Mouse (Mus musculus) CH12F3 (cell line): ENCODE results near the gene Cdk7.

Experiments used
- in situ Hi-C: fragments of 300-500 bp; cut with MboI; formaldehyde crosslinking; loops from 2 replicates; pipeline ENCODE4 v1.14.3; 2020; ENCODE audit warnings: low sequenced_read_pairs

The Cdk7 gene

DNA sequence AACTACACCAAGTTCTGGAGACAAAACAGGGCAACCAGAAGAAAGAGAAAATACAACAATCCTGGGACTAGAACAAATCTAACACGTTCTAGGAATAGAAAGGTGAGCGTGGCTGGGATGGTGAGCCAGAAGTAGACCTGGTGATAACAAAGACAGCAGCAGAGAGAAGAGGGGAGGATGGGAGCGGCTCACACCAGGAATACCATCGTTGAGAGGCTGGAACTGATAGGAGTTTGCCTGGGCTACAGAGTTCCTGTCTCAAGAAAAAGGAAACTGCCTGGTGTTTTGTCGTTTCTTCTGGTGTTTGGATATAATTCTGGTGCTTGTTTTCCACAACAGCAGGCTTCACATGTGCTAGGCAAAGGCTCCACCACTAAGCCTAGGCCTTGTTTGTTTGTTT, 2.7 kb downstream of the Cdk7 start:
- in situ Hi-C loops: no loop called here

DNA sequence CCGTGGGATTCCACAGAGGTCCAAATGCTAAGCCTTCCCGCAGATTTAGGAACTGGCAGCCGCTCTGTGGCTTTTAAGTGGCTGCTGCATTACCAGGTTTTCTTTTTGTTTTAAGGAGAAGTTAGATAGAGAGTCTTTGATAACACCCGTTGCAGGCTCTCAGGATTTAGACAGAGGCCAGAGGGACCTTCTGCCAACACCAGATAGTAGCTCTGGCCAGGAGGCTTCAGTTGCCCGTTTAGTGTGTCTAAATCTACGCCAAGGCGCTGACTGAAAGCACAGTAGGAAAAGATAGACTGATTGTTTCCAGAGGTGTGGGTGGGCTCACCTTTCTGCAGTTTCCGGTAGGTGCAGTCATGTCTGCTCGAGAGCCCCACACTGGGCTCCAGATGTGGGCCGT, 5.5 kb downstream of the Cdk7 start:
- in situ Hi-C loops: no loop called here

DNA sequence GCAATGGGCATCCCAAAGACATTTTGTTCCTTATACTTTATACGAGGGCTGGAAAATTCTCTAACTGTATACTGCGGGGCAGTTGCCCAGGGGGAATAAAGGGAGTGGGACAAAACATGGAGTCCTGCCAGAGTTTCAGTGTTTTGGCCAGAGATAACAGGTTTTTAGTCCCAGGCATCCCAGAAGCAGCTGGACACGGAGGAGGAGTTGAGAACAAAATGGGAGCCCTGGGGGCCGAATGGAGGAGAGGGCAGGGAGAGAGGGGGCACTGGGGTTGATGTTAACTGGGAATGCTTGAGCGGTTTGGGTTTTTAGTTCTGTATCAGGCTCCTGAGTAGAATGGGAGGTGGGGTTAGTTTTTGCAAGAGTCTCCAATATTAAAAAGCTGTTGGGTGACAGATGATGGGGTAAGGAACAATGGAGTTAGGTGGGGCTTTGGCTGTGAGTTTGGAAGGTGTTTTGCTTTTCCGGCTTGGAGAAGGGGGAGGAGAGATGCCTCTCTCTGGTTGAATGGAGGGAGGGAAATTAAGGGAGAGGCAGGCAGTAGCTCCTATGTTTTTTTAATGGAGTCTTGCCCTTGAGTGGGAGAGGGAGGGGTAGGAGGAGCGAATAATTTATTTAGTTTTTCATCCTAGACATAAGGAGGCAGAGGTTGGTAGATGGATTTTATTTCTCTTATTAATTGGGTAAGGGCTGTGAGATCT, 6.5 kb downstream of the Cdk7 start:
- in situ Hi-C loops: no loop called here

DNA sequence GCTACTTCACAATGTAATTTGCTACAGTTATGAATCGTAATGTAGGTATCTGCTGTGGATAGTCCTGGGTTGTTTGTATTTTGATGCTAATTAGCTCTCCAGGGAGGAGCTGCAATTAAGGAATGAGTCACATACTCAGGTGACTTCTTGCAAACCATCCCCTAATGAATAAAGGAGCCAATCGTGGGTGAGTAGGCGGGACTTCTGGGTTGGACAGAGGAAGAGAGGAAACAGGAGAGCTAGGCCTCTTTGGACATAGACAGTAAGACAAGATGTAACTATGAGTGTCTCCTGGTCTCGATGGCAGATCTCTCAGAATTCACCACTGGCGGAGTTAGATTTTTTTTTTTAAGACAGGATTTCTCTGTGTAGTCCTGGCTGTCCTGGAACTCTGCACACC, 9.1 kb downstream of the Cdk7 start:
- in situ Hi-C loops: no loop called here

DNA sequence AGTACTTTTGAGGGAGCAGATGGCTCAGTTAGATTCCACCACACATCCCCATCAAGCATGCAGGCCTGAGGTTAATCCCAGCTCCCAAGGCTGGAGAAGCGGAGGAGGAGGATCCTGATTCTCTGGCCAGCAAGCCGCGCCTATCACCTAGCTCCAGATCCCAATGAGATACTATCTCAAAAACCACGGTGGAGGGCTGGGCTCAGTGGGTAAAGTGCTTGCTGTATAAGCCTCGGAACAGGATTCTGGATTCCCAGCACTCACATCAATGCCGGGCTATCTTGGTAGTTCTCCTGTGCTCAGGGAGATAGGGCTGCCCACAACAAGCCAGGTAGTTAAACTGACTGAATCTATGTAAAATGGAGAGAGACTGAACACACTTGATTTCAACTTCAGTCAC, 15.3 kb downstream of the Cdk7 start:
- in situ Hi-C loops: no loop called here

DNA sequence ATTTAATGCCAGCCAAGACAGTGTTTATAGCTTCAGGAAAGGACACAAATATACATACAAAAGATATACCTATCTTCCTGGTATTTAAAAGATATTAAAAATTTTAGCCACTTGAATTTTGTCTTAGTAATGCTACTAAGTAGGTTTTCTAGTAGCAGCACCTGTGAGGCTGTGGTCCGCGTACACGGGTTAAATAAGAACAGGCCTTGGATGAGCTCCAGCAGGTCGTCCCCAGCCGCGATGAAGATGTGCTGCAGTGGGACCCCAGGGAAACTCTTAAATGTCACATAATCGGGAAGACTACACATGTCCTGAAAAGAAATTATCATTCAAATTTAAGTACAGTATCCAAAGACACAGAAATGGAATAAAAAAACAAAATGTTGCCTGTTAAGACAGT, 24.5 kb downstream of the Cdk7 start:
- in situ Hi-C loops: no loop called here

DNA sequence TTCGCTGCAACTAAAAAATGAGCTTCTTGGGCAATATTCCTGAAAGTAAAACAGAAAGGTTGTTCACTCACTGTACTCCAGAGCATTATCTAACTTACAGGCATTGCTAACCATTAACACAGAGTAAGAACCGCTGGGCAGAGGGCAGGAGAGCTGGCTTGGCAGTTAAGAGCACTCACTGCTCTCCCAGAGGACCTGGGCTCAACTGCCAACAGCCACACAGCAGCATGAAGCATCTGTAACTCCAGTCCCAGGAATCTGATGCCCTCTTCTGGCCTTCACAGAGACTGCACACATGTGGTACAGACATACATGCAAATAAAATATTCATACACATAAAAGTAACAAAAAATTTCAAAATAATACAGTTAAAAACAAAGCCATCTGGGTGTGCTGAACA, 27.3 kb downstream of the Cdk7 start:
- in situ Hi-C loops: no loop called here

DNA sequence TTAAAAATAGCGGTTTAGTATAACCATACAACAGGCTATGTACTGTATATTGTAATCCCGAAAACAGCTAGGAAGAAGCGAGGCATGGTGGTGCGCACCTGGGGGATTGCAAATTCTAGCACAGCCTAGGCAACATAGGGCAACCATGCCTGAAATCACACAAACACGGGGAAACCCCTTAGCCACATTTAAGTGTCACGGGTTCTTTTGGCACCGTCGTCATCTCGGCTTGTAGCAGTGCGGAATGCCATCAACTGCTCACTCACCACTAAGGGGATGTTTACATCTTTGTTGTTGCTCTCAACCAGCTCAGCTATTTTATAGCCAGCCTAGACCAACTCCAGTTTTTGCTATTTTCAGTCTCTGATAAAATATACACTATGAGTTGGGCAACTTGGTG, 31.9 kb downstream of the Cdk7 start:
- in situ Hi-C loops: no loop called here

DNA sequence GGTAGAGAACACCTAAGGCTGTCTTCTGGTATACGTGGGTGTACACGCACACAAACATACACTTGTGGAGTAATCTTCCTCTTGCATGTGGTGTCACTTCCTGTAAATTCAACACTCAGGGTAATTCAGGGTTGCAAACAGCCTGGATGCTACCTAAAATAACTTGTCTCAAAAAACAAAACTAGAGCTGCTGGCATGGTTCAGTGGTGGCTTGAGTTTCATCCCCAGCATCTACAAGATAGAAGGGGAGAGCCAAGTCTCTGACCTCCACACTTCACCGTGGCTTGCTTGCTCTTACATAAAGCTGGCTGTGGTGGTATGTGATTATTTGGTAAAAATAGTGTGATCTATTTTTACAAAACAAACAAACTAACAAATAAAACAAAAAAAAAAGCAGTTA, 33.2 kb downstream of the Cdk7 start:
- in situ Hi-C loops: no loop called here

DNA sequence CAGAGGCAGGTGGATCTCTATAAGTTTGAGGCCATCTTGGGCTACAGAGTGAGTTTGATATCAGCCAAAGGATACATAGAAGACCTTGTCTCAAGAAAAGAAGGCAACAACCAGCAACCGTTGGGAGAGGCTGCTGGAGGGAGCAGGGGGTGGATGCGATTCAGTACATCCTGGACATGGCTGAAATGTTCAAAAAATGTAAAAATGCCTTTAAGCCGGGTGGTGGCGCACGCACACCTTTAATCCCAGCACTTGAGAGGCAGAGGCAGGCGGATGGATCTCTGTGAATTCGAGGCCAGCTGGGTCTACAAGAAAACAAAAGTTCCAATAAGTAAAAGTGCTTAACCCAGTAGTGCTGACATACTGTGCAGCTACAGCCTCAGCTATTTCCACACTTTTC, 43.2 kb downstream of the Cdk7 start:
- in situ Hi-C loops: no loop called here

DNA sequence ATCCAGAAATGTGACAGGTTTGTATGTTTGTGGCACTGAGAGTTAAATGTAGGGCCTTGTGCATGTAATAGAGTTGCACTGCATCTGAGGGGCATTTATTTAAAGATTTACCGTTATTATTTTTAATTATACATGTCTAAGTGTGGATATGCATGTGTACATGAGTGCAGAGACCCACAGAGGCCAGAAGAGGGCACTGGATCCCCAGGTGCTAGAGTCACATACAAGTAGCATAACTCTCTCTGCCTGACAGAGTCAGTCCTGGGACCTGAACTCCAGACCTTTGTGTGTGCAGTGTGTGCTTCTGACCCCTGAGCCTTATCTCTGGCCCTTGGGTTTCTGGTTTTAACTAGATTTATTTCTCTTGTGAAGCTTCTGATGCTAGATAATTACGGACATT, 46.4 kb downstream of the Cdk7 start:
- in situ Hi-C loops: no loop called here

DNA sequence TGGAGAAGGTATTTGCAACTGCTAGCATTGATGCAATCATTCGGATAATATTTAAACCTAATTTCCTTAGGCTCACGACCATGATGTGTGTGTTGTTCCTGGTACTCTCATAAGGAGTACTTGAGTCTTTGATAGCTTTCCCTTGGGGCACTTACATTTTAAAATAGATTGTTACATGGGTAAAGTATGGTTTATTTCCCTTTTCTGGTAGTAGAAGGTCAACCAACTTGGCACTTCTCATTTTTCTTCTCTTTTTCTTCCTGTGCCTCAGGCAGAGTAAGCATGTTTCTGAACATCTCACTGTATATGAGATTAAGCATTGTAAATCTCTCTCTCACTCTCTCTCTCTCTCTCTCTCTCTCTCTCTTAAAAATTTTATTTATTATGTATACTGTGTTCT, 47.9 kb downstream of the Cdk7 start:
- in situ Hi-C loops: no loop called here

DNA sequence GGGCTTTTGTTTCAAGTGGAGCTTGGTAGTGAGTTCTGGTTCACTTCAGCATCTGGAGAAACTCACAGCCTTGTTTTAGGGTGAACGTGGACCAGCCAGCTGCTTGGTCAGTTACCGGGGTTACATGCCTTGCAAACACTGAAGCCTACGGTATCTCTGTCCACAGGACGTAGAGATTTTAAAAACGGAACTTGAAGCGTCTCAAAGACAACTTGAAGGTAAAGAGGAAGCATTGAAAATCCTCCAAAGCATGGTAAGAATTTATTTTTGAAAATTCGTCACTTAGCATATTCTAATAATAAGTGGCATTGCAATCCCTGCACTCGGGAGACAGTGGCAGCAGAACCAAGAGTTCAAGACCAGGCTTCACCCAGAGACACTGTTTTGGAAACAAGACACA, 49.1 kb downstream of the Cdk7 start:
- in situ Hi-C loops: no loop called here

DNA sequence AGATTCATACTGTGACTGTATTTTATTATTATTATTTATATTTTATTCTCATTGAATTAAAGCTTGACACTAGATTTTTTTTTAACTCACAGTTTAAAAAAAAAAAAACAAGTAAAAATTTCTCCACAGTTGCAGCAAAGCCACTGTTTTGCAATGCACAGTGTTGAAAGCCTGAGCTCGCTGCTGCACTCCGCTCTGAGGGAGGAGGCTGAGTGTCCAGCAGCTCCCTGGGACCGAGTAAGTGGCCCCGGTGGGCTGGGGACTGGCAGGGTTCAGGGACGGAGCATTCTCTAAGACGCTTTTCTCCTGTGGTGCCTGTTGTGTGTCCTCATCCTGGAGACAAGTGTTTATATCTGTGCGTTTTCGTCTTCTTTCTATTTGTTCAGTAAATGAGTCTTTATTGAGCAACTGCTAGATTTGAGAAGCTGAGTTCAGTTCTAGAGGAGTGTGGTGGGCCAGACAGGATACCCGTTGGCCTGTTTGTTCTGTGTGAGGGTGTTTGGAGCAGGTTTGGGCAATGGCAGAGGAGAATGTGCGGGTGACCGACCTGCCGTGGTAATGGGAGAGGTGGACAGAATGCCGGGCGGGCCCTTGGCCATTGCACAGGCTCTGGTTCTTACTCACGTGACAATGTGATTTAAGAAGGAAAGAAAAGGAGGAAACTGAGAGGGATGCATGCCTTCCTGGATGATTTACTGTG, 54.7 kb downstream of the Cdk7 start:
- in situ Hi-C loops: no loop called here

DNA sequence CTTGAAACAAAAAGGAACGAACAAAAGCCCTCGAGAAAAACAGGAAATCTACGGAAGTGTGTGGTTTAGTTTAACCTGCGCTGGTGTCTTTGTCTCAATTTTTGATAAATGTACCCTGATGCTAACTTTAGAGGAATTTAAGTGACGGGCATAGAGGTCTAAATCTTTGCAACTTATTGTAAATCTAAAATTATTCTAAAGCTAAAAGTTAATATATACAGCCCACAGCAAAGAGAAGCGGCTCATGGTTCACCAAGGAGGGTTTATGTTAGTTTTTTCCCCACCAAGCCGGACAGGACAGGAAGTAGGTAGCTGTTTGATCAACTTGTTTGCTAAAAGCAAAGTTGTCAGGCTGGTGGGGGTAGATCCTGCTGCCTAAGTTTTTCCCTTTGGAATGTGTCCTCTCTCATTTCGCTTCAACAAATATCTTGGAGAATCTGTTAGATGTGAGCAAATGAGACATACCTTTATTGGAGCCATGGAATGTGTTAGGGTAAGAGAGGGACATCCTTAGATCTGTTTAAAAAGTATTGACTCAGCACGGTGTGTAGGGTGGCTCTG, 60.5 kb downstream of the Cdk7 start:
- in situ Hi-C loops: no loop called here

DNA sequence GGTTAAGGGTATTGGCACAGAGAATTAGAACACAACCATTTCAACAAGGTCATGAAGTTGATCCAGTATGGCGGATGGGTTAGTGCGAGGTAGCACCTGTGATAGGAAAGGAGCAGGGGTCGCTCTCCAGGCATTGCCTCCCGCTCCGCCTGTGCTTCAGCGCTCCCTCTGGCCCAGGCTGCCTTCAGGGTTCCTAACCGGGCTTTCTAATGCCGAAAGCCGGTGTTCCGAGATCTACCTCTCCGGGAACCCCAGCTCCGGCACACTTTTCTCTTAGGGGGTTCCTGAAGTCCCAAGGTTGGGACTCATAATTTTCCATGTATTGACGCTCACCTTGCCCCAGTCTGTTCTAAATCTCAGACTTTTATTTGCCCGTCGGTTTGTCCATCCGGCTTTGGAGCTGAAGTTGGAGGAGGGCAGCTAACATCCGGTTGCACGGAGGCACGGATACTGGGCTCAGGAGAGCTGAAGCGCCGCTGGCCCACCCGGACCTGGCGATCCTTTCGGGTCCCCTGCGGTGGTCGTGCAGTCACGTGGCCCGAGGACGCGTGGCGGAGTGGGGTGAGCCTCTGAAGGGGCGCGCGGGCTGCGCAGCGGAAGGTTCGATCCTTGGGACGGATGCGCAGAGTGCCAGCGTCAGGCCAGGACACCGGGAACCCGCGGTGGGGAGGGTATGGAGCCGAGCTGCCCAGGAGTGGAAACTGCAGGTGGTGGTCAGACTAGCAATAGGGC, 61.3 kb downstream of the Cdk7 start, which contains the start of gene Ccdc125:
Ccdc125 (plus strand) TSS at position 427 of the 732 bp plus-strand sequence.
- in situ Hi-C loops: no loop called here

DNA sequence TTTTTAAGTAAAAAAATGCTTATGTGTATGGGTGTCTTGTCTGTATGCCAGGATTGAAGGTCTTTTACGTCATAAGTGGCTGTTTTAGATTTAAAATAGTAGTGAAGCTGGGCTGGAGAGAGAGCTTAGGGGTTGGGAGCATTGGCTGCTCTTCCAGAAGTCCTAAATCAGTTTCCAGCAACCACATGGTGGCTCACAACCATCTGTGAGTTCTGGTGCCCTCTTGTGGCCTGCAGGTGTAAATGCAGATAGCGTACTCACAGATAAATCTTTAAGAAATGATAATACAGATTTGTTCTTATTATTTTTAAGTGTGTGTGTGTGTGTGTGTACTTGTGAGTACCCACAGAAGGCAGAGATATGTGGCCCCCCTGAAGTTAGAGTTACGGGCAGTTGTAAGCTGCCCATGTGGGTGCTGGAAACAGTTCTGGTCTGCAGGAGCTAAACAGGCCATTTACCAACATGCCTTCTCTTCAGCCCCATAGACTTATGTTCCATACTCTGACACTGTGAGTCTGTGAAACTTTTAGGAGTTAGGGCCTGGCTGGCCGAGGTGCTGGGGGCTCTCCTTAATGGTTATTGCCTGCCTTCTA, 70.8 kb downstream of the Cdk7 start:
- in situ Hi-C loops: no loop called here

DNA sequence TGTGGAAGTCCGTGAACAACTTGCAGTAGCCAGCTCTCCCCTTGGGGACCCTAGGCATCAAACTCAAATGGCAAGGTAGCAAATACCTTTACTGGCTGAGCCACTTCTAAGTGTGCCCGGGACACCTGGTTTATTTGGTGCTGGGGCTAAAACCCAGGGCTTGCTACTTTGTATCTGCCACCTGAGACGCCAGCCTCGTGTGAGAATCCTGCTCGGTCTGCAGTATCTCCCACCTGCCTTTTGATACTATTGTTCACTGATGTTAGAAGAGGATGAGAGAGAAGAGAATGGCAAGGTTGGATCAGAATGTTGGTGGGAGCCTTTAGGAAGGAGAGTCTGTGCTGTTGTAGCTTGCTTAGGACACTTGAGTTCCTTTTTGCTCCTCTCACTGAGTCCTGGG, 72.6 kb downstream of the Cdk7 start:
- in situ Hi-C loops: no loop called here
